Mouse (Mus musculus): ENCODE measurements around the gene Dock6.

DNA sequence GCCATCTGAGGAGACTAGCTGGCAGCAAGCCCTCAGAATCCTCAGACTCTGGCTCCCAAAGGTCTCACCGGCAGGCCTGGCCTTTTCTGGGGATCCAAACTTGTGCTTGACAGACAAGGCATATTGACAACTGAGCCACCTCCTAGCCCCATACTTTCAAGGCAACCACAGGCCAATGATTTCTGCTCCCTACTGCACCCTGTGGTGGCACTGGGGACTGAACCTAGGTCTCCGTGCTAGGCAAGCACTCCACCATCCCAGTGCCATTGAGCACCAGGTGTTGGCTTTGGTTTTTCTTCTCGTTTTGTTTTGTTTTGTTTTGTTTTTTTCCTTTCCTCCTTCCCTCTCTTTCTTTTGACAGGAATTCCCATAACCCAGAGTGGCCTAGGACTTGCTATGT, 43.9 kb downstream of the Dock6 start:
- no peak for TF ChIP-seq POLR2A (IDR thresholded peaks at IDR 0.05; ENCODE audit: control insufficient read depth, low read depth, low read length)
- TF ChIP-seq CTCF (IDR thresholded peaks at IDR 0.05; ENCODE audit: control insufficient read depth, insufficient read depth, insufficient replicate concordance, low read depth, low read length), result no peak; the same call in 1 of the 2 replicates
